Mouse (Mus musculus): ENCODE measurements at regions not wholly inside any gene's neighbourhood (a gene's known extent, or its start where the extent isn't known, plus 50 kb on each side); places are given as distances from the start of the nearest gene placed in this dataset.
"Not testable (repeated sequence)": the region's sequence is repeated elsewhere in the genome, so short reads cannot be mapped to it uniquely, and the experiment has no call there.

GRCm38 (mm10) chr12:8070788-8071187 is 93.3 kb downstream of the Apob start:
- Histone ChIP-seq H3K36me3 (no peaks in the 10 kb centered on the region), H3K27me3 (ENCODE audit: low read depth, poor library complexity, severe bottlenecking) (no peaks in the 10 kb centered on the region), H3K9me3 (replicated peaks) (no peaks in the 10 kb centered on the region), H3K4me1 (no peaks in the 10 kb centered on the region), H3K27ac (no peak overlapping the region), H3K4me3 (no peak overlapping the region)
- DNase-seq (ENCODE audit: low spot score), result no peak
- 87% methylated on average over 6 of the region's 6 CpGs for WGBS

GRCm38 (mm10) chr12:8071286-8071685 is 93.8 kb downstream of the Apob start:
- Histone ChIP-seq H3K4me1 (no peaks in the 10 kb centered on the region), H3K27ac (no peak overlapping the region), H3K9me3 (replicated peaks) (no peaks in the 10 kb centered on the region), H3K36me3 (no peaks in the 10 kb centered on the region), H3K4me3 (no peak overlapping the region), H3K27me3 (ENCODE audit: low read depth, poor library complexity, severe bottlenecking) (no peaks in the 10 kb centered on the region)
- DNase-seq (ENCODE audit: low spot score), result no peak
- 87% methylated on average over 4 of the region's 4 CpGs for WGBS

GRCm38 (mm10) chr12:8076010-8076540 is 98.6 kb downstream of the Apob start:
- no peaks in the 10 kb centered on the region for H3K27me3 ChIP-seq (ENCODE audit: low read depth, poor library complexity, severe bottlenecking)
- no peak overlapping the region for H3K4me3 ChIP-seq
- H3K36me3 ChIP-seq, result no peaks in the 10 kb centered on the region
- no peaks in the 10 kb centered on the region for H3K4me1 ChIP-seq
- DNase-seq (ENCODE audit: low spot score), result no peak
- no peaks in the 10 kb centered on the region for H3K9me3 ChIP-seq (replicated peaks)
- no peak overlapping the region for H3K27ac ChIP-seq

DNA sequence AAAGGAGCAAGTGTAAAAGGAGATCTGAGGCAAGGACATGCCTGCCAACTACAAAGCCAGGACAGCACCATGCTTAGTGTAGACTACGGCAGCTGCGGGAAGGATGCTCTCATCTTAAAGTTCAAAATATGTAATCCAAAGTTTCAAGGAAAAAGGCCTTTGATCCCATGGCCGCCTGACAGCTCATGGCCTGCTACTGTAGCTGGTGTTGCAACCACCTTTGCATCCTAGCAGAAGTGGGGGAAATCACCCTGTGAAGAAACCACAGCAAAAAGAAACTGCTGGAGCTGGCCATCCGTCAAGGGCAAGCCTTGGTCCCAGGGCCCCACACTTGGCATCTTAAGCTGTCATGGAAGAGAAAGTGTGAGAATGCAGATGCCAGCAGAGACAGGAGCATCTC is 99.9 kb downstream of the Apob start:
- Histone ChIP-seq H3K9me3 (replicated peaks) (no peaks in the 10 kb centered on the region), H3K4me1 (no peaks in the 10 kb centered on the region), H3K4me3 (no peak overlapping the region), H3K27ac (no peak overlapping the region), H3K27me3 (ENCODE audit: low read depth, poor library complexity, severe bottlenecking) (no peaks in the 10 kb centered on the region), H3K36me3 (no peaks in the 10 kb centered on the region)
- DNase-seq (ENCODE audit: low spot score), result no peak
- 93% methylated on average over 4 of the region's 4 CpGs for WGBS

- Histone ChIP-seq H3K9me3 (replicated peaks) (no peaks in the 10 kb centered on the region), H3K36me3 (no peaks in the 10 kb centered on the region), H3K27ac (no peak overlapping the region), H3K27me3 (ENCODE audit: low read depth, poor library complexity, severe bottlenecking) (no peaks in the 10 kb centered on the region), H3K4me1 (no peaks in the 10 kb centered on the region), H3K4me3 (no peak overlapping the region)
- WGBS, result 89% methylated on average over 3 of the region's 3 CpGs
- DNase-seq (ENCODE audit: low spot score), result no peak
Measured at GRCm38 (mm10) chr12:8078046-8078445, 100.6 kb downstream of the Apob start.

- no peak for DNase-seq (ENCODE audit: low spot score)
- WGBS, result 65% methylated on average over 8 of the region's 8 CpGs
- Histone ChIP-seq H3K9me3 (replicated peaks) (no peaks in the 10 kb centered on the region), H3K4me3 (no peak overlapping the region), H3K36me3 (no peaks in the 10 kb centered on the region), H3K4me1 (no peaks in the 10 kb centered on the region), H3K27ac (no peak overlapping the region), H3K27me3 (ENCODE audit: low read depth, poor library complexity, severe bottlenecking) (no peaks in the 10 kb centered on the region)
Measured at GRCm38 (mm10) chr12:8082688-8083661, 105.5 kb downstream of the Apob start.

DNA sequence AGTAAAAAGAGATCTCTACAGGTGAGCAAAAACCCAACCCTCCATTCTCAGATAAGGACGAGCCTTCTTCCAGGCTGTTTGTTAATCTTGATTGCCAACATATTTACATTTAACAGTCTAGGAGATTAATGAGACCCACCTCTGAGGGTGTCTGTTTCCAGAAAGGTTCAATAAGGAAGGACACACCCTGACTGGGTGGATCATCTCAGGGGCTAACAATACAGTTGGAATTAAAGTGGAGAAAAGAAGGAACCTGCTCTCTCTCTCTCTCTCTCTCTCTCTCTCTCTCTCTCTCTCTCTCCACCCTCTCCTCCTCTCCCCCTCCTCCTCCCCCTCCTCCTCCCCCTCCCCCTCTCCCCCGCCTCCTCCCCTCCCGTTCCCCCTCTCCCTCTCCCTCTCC is 110.5 kb downstream of the Apob start:
- no peaks in the 10 kb centered on the region for H3K27me3 ChIP-seq (ENCODE audit: low read depth, poor library complexity, severe bottlenecking)
- H3K9me3 ChIP-seq (replicated peaks), result no peaks in the 10 kb centered on the region
- H3K36me3 ChIP-seq, result no peaks in the 10 kb centered on the region
- H3K4me3 ChIP-seq, result no peak overlapping the region
- no peak overlapping the region for H3K27ac ChIP-seq
- WGBS, result 66% methylated on average over 1 of the region's 3 CpGs
- no peak for DNase-seq (ENCODE audit: low spot score)
- H3K4me1 ChIP-seq, result no peaks in the 10 kb centered on the region

GRCm38 (mm10) chr12:8089423-8090278 is 112.2 kb downstream of the Apob start:
- 81% methylated on average over 8 of the region's 8 CpGs for WGBS
- no peaks in the 10 kb centered on the region for H3K27me3 ChIP-seq (ENCODE audit: low read depth, poor library complexity, severe bottlenecking)

GRCm38 (mm10) chr12:8090279-8090626 is 112.8 kb downstream of the Apob start:
- no peaks in the 10 kb centered on the region for H3K27me3 ChIP-seq (ENCODE audit: low read depth, poor library complexity, severe bottlenecking)
- no peak overlapping the region for H3K4me3 ChIP-seq
- no peaks in the 10 kb centered on the region for H3K9me3 ChIP-seq (replicated peaks)
- WGBS, result 64% methylated on average over 2 of the region's 2 CpGs
- no peak for DNase-seq (ENCODE audit: low spot score)
- H3K4me1 ChIP-seq, result no peaks in the 10 kb centered on the region
- no peaks in the 10 kb centered on the region for H3K36me3 ChIP-seq
- no peak overlapping the region for H3K27ac ChIP-seq

More at GRCm38 (mm10) chr12:8089423-8090278, 112.2 kb downstream of the Apob start:
- no peak overlapping the region for H3K27ac ChIP-seq
- H3K36me3 ChIP-seq, result no peaks in the 10 kb centered on the region
- no peaks in the 10 kb centered on the region for H3K4me1 ChIP-seq
- no peaks in the 10 kb centered on the region for H3K9me3 ChIP-seq (replicated peaks)
- H3K4me3 ChIP-seq, result no peak overlapping the region
- DNase-seq (ENCODE audit: low spot score), result no peak

GRCm38 (mm10) chr12:8093437-8093836 is 114.5 kb upstream of the Ldah start:
- no peaks in the 10 kb centered on the region for H3K4me1 ChIP-seq
- no peaks in the 10 kb centered on the region for H3K36me3 ChIP-seq
- no peaks in the 10 kb centered on the region for H3K27me3 ChIP-seq (ENCODE audit: low read depth, poor library complexity, severe bottlenecking)
- H3K27ac ChIP-seq, result no peak overlapping the region
- DNase-seq (ENCODE audit: low spot score), result no peak
- WGBS, result 93% methylated on average over 1 of the region's 1 CpGs
- H3K9me3 ChIP-seq (replicated peaks), result no peaks in the 10 kb centered on the region
- H3K4me3 ChIP-seq, result no peak overlapping the region

DNA sequence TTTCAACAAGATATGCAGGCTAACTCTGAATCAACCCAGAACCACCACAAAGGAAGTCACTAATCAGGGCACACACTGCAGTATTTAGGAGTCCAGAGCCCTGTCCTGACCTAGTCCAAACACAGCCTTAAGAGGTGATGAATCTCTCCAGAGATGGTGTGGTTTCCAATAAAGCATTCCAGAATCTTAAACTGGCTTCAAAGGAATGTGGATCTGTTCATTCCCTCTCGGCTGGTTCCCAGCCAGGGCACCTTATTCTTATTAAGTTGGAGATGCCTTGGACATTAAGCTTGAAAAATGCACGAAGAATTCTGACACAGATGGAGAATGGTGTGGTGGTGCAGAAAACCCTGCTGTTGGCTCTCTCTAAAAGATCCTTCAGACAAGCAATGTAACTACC is 112.0 kb upstream of the Ldah start:
- H3K27me3 ChIP-seq (ENCODE audit: low read depth, poor library complexity, severe bottlenecking), result no peaks in the 10 kb centered on the region
- DNase-seq (ENCODE audit: low spot score), result no peak
- no peak overlapping the region for H3K27ac ChIP-seq
- no peak overlapping the region for H3K4me3 ChIP-seq
- no peaks in the 10 kb centered on the region for H3K36me3 ChIP-seq
- WGBS, result 66% methylated on average over 2 of the region's 2 CpGs
- no peaks in the 10 kb centered on the region for H3K4me1 ChIP-seq
- no peaks in the 10 kb centered on the region for H3K9me3 ChIP-seq (replicated peaks)

DNA sequence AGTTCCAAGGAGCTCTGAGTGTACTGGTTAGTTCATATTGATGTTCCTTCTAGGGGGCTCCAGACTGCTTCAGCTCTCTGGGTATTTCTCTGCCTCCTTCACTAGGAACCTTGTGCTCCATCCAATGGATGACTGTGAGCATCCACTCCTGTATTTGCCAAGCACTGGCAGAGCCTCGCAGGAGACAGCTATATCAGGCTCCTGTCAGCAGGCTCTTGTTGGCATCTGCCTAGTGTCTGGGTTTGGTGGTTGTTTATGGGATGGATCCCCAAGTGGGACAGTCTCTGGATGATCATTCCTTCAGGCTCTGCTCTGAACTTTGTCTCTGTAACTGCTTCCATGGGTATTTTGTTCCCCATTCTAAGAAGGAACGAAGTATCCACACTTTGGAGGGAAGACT is 109.5 kb upstream of the Ldah start:
- not testable (repeated sequence) for DNase-seq (ENCODE audit: low spot score); H3K36me3 ChIP-seq; H3K9me3 ChIP-seq (replicated peaks); H3K4me3 ChIP-seq; H3K4me1 ChIP-seq; H3K27me3 ChIP-seq (ENCODE audit: low read depth, poor library complexity, severe bottlenecking); H3K27ac ChIP-seq
- 82% methylated on average over 2 of the region's 2 CpGs for WGBS

DNA sequence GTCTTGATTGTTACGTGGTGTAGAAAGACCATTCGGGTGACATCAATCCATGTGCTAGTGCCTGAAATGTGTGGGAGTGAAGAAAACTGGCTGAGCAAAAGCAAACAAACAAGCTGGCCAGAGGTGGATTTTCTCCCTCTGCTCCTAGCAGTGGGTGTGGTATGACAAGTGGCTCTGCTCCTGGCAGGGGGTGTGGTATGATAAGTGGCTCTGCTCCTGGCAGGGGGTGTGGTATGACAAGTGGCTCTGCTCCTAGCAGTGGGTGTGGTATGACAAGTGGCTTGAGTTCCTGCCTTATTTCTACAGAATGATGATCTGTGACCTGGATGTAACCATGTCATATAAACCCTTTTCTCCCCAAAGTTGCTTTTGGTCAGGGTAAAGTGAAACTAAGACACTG is 108.8 kb upstream of the Ldah start:
- Histone ChIP-seq H3K4me1 (no peaks in the 10 kb centered on the region), H3K27ac (no peak overlapping the region), H3K9me3 (replicated peaks) (no peaks in the 10 kb centered on the region), H3K4me3 (no peak overlapping the region), H3K36me3 (no peaks in the 10 kb centered on the region), H3K27me3 (ENCODE audit: low read depth, poor library complexity, severe bottlenecking) (no peaks in the 10 kb centered on the region)
- WGBS, result 92% methylated on average over 2 of the region's 2 CpGs
- no peak for DNase-seq (ENCODE audit: low spot score)

All from limb, embryonic 10.5 days (tissue).